Mouse (Mus musculus) adrenal gland, adult 2 months (tissue): ENCODE measurements around the gene Dhx29. TPM values are rescaled to one million over a fixed set of nuclear protein-coding genes. Genes with fewer than 3 reads are reported as not detected.
"Not testable (repeated sequence)": the region's sequence is repeated elsewhere in the genome, so short reads cannot be mapped to it uniquely, and the experiment has no call there.

Experiments
- DNase-seq: peaks from one replicate; pipeline ENCODE4 v3.0.0; 2021
- polyA plus RNA-seq: library from polyadenylated mRNA; depleted of rRNA; stranded (reverse); fragments of >200 nt; gene quantifications from 2 replicates; pipeline ENCODE4 v1.2.3, GENCODE M21; 2012; rRNA removed
- total RNA-seq, 2 experiments: library from RNA; stranded (reverse); gene quantifications; 2 replicates each; pipeline ENCODE4 v1.2.3; 2021

Dhx29 gene
- total and polyA plus RNA-seq, 3 experiments = 1.4 to 19.4 (median 17.7) TPM

GRCm38 (mm10) chr13:112987532-112987943 lies 60.3 kb downstream of the Dhx29 start, which contains the start of gene Ccno:
Ccno (plus strand) TSS chr13:112987802.
- DNase-seq = peak; percentile 99

- DNase-seq = no peak
These were observed 60.7 kb downstream of the Dhx29 start for GRCm38 (mm10) chr13:112987991-112988390.

- no peak for DNase-seq
These were observed 61.6 kb downstream of the Dhx29 start for GRCm38 (mm10) chr13:112988866-112989265.

GRCm38 (mm10) chr13:112989541-112989940 lies 62.3 kb downstream of the Dhx29 start:
- DNase-seq = no peak

GRCm38 (mm10) chr13:112990346-112990745 lies 63.1 kb downstream of the Dhx29 start:
- no peak for DNase-seq

- peak; percentile 50 for DNase-seq
These were observed 66.4 kb downstream of the Dhx29 start, which contains the start of gene Mcidas for GRCm38 (mm10) chr13:112993531-112994152. Mcidas (plus strand) TSS chr13:112993845.

- peak; percentile 67 for DNase-seq
These were observed 66.9 kb downstream of the Dhx29 start for GRCm38 (mm10) chr13:112994191-112994590.

- DNase-seq = no peak
These were observed 69.2 kb downstream of the Dhx29 start for GRCm38 (mm10) chr13:112996407-112996806.

GRCm38 (mm10) chr13:112997369-112997768 lies 70.1 kb downstream of the Dhx29 start:
- no peak for DNase-seq

- peak; percentile 72 for DNase-seq
These were observed 71.4 kb downstream of the Dhx29 start for GRCm38 (mm10) chr13:112998427-112999201.

- no peak for DNase-seq
These were observed 72.8 kb downstream of the Dhx29 start for GRCm38 (mm10) chr13:113000090-113000489.

- no peak for DNase-seq
These were observed 73.5 kb downstream of the Dhx29 start for GRCm38 (mm10) chr13:113000576-113001318.

GRCm38 (mm10) chr13:113012683-113013082 lies 85.4 kb downstream of the Dhx29 start:
- no peak for DNase-seq

- DNase-seq = not testable (repeated sequence)
These were observed 86.1 kb downstream of the Dhx29 start for GRCm38 (mm10) chr13:113013174-113013953.

Other genes with a start within 250 kb of the Dhx29 start
- 100 to 1,000 TPM; 214 to 281 TPM for gene Plpp1, start 126.7 kb upstream of the Dhx29 start, total RNA-seq
- gene Plpp1, start 126.7 kb upstream of the Dhx29 start, polyA plus RNA-seq = 213 and 226 TPM in 2 replicates
- 10 to 100 TPM; 41.2 to 46.2 TPM for gene Mtrex, start 56 bp upstream of the Dhx29 start, total RNA-seq
- 1.3 and 1.4 TPM in 2 replicates for gene Mtrex, start 56 bp upstream of the Dhx29 start, polyA plus RNA-seq
- gene Ccno, start 60.3 kb downstream of the Dhx29 start, total RNA-seq = under 1 TPM; 0.55 TPM
- 1.7 and 2.5 TPM in 2 replicates for gene Ccno, start 60.3 kb downstream of the Dhx29 start, polyA plus RNA-seq
- not detected for gene Mcidas, start 66.4 kb downstream of the Dhx29 start, total RNA-seq
- not detected in 2 replicates for gene Mcidas, start 66.4 kb downstream of the Dhx29 start, polyA plus RNA-seq
- not detected for gene Cdc20b, start 107.7 kb downstream of the Dhx29 start, total RNA-seq
- not detected in 2 replicates for gene Cdc20b, start 107.7 kb downstream of the Dhx29 start, polyA plus RNA-seq
- 100 to 1,000 TPM in 1 of 2 experiments, 10 to 100 TPM in 1; 89.7 to 157 TPM for gene Gpx8, start 119.0 kb downstream of the Dhx29 start, total RNA-seq
- gene Gpx8, start 119.0 kb downstream of the Dhx29 start, polyA plus RNA-seq = 2.0 and 2.2 TPM in 2 replicates
- gene Gzma, start 173.5 kb downstream of the Dhx29 start, total RNA-seq = under 1 TPM; 0.46 to 0.59 TPM
- 0.24 TPM in 1 of 2 replicates, not detected in the other for gene Gzma, start 173.5 kb downstream of the Dhx29 start, polyA plus RNA-seq